Mouse (Mus musculus) B cell, adult 2 months (primary cell): Measurements from ENCODE around the gene Slc26a6.

ENCODE experiments used
- DNase-seq, 2 experiments: peaks; one replicate each; pipeline ENCODE4 v3.0.0; 2022

Gene Slc26a6

GRCm38 (mm10) chr9:108852976-108853375 is at the start of gene Slc26a6:
Gene Slc26a6, plus strand, starts transcription at chr9:108853283.
- no peak for DNase-seq

DNA sequence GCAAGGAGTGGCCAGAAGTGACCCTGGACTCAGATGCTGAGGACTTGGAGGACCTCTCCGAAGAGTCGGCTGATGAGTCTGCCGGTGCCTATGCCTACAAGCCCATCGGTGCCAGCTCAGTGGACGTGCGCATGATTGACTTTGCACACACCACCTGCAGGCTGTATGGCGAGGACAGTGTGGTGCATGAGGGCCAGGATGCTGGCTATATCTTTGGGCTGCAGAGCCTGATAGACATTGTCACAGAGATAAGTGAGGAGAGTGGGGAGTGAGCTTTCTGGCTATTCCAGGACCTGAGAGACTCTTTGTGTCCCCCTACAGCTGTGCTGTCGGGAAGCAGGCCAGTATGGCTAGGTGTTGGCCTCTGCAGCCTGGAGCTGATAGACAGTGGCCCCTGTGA is 47.3 kb upstream of the Slc26a6 start:
- no peak for DNase-seq

GRCm38 (mm10) chr9:108806379-108806778 is 46.7 kb upstream of the Slc26a6 start:
- DNase-seq, result no peak

DNA sequence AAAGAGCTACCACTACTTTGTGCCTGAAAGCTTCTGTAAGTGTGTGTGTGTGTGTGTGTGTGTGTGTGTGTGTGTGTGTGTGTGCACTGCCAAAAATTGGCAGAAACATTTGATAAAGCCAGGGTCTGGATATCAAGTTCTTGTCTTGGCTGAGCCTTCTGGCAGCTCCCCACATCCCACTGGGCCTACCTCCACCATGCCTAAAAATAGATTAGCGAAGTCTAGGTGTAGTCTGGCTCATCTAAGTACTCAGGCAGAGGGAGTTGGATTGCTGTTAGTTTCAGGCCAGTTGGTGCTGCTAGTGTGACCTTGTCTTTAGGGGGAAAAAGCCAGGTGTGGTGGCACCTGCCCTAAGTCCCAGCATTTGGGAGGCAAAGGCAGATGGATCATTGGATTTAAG is 46.3 kb upstream of the Slc26a6 start:
- no peak for DNase-seq

GRCm38 (mm10) chr9:108807674-108808073 is 45.4 kb upstream of the Slc26a6 start:
- DNase-seq, result no peak

DNA sequence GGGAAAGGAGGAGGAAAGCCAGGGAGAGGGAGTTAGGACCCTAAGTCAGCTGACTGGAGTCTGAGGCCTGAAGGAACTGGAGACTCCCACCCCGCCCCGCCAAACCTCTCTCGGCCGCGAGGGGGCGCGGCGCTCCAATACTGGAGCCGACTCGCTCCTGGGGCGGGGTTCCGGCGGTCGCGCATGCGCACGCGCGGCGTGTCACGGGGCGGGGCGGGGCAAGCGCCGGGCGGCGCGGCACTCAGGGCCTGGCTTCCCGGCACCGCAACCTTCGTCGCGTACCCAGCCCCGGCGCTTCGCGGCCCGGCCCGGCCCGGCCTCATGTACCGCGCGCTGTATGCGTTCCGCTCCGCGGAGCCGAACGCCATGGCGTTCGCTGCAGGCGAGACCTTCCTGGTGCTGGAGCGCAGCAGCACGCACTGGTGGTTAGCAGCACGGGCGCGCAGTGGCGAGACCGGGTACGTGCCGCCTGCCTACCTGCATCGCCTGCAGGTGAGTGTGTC is 44.9 kb upstream of the Slc26a6 start, which contains the start of gene Nckipsd:
TSS of gene Nckipsd (plus strand) at position 206 of the 503 bp plus-strand sequence.
- peak; percentile 98 for DNase-seq

- peak; percentile 17 to 19 for DNase-seq
These were observed 43.9 kb upstream of the Slc26a6 start for GRCm38 (mm10) chr9:108809188-108809587.

DNA sequence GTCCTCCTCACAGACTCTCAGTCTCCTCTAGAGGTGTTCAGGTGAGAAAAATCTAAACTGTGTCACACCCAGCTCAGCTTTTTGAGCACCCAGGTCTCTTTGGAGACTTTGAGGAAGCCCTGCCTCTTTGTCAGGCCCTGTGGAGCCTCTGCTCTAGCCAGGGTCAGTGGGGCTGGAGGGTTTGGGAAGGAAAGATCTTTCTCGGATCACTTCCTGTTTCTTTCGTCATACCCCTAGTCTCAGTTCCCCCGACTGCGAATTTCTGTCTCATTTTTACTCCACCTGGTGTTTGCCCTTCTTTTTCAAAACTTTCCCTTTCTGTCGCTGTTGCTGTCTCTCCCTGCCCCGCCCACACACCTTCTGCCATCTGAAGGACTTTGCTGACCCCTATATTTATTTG is 43.4 kb upstream of the Slc26a6 start:
- DNase-seq, result peak; percentile 39 to 41

DNA sequence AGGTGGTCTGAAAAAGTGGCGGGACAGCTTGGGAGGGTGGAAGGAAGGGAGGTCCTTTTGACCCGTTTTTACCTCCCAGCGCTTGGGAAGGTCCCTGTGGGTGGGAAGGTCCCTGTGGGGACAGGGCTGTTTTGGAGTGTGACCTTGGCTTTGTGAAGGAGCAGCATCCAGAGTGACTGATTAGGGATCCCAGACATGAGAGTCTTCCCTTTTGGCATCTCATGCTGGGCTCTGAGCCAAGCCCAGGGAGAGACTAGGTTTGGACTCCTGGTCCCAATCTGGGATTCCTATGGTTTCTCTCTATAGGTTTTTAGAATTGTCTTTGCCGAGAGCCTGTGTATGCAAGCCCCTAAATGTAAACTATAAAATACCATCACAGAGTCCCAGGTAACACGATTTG is 42.6 kb upstream of the Slc26a6 start:
- DNase-seq, result no peak

DNA sequence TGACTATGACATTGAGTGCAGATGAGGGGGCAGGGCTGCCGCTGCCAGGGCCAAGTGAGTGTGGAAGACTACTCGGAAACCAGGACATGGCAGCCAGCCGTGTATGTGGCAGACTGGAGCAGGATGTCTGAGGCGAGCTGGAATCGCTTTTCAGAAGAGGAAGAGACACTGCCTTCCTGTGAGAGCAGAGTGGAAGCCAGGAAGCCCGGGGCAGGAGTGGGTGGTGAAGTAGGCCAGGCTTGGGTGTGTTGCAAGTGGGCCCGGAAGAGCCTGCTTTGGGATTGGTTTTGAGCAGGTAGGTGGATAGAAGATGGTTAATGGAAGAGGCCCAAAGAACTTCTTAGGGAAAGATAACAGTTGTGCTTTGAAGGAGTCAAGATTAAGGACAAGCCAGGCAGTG is 37.5 kb upstream of the Slc26a6 start:
- no peak for DNase-seq

DNA sequence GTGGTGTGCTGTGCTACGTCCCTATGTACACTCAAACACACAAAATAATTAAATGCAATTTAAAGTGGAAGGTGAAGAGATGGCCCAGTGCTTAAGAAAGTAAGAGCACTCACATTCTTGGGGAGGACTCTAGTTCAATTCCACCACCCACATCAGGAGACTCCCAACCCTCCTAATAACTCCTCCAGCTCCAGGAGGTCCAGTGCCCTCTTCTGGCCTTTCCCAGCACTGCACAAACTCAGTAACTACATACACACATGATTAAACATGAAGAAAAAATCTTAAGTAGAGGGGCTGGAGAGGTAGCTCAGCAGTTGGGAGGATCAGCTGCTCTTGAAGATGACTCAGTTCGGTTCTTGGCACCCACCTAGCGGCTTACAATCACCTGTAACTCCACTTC is 33.6 kb upstream of the Slc26a6 start:
- peak; percentile 55 to 57 for DNase-seq

DNA sequence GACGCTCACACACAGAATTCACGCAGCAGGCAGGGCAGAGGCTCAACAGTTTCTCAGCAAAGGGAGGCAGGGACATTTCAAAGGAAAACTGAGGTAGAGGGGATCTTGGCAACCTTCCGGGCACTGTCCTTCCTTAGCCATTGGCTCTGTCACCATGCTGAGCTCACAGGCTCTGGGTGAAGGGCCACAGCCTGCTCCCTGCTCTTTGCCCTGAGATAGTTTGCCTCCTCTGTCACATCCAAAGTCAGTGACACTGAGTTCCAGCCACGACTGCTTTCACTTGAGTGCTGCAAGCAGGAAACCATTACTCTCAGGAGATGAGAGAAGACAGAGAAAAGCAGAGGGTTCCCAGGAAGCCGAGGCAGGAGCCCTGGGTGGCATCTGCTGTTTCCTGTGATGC is 33.0 kb upstream of the Slc26a6 start:
- no peak for DNase-seq

DNA sequence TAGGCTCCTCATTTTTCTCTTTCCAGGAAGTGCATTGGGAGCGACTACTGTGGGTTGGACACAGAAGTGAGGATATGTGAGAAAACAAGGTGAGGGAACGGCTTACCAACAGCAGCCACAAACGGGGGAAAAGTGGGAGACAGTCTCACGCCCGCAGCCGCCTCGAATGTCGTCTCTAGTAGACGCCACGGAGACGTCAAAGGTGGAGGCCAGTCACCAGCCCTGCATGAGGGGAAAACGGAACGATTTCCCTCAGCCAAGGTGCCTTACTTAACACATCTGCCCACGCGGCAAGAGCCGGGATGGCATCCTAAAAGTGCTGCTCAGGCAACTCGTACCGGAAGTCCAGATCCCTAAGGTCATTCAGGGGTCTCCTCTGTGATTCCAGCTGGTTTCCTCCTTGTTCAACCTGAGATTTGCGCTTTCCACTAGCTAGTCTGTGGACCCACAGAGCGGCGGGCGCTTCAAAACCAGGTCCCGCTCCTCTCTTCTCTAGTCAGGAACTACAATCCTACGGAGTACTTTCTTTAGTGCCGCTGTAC is 28.9 kb upstream of the Slc26a6 start:
- DNase-seq, result no peak

- DNase-seq, result no peak
These were observed 28.2 kb upstream of the Slc26a6 start for GRCm38 (mm10) chr9:108824755-108825413.

GRCm38 (mm10) chr9:108825820-108826699 is 27.0 kb upstream of the Slc26a6 start, which contains the start of gene Celsr3:
Gene Celsr3, plus strand, starts transcription at chr9:108826320.
- DNase-seq, result peak; percentile 33 to 38

DNA sequence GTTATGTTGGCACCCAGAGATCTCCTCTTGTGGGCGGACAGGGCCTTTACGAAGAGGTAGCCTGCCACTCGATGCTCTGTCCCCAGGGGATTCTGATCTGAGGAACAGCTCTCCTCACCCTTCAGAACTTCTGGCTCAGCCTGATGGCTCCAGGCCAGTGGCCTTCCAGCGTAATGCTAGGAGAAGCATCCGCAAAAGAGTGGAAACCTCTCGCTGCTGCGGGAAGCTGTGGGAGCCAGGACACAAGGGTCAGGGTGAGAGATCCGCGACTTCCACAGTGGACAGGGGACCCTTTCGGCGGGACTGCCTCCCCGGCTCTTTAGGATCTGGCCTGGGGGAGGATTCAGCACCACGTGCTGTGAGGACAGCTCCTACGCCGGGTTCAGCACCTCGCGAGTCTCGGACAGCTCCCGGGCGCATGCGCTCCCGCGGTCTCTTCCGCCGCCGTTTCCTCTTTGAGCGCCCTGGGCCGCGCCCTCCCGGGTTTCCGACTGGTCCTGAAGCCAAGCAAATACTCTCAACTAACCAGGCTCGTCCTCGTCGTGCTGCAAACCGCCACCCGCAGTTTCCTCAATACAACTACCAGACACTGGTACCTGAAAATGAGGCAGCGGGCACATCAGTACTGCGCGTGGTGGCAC is 26.3 kb upstream of the Slc26a6 start:
- peak; percentile 83 to 86 for DNase-seq

DNA sequence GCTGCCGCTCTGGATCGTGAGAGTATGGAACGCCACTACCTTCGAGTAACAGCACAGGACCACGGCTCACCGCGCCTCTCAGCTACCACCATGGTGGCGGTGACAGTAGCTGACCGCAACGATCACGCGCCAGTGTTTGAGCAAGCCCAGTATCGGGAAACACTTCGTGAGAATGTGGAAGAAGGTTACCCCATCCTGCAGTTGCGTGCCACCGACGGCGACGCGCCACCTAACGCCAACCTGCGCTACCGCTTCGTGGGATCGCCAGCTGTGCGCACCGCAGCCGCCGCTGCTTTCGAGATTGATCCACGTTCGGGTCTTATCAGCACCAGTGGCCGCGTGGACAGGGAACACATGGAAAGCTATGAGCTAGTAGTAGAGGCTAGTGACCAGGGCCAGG is 25.6 kb upstream of the Slc26a6 start:
- DNase-seq, result no peak

DNA sequence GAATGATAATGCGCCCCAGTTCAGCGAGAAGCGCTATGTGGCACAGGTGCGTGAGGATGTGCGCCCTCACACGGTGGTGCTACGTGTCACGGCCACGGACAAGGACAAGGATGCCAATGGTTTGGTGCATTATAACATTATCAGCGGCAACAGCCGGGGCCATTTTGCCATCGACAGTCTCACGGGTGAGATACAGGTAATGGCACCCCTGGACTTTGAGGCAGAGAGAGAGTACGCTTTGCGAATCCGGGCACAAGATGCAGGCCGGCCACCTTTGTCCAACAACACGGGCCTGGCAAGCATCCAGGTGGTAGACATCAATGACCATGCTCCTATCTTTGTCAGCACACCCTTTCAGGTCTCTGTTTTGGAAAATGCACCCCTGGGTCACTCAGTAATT is 25.2 kb upstream of the Slc26a6 start:
- DNase-seq, result no peak

DNA sequence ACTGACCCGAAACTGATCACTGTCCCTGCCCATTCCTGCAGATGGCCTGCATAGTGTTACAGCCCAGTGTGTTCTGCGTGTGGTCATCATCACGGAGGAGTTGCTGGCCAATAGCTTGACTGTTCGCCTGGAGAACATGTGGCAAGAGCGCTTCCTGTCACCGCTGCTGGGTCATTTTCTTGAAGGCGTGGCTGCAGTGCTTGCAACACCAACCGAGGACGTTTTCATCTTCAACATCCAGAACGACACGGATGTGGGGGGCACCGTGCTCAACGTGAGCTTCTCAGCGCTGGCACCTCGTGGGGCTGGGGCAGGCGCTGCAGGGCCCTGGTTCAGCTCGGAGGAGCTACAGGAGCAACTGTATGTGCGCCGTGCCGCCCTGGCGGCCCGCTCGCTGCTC is 21.4 kb upstream of the Slc26a6 start:
- peak; percentile 12 to 23 for DNase-seq

DNA sequence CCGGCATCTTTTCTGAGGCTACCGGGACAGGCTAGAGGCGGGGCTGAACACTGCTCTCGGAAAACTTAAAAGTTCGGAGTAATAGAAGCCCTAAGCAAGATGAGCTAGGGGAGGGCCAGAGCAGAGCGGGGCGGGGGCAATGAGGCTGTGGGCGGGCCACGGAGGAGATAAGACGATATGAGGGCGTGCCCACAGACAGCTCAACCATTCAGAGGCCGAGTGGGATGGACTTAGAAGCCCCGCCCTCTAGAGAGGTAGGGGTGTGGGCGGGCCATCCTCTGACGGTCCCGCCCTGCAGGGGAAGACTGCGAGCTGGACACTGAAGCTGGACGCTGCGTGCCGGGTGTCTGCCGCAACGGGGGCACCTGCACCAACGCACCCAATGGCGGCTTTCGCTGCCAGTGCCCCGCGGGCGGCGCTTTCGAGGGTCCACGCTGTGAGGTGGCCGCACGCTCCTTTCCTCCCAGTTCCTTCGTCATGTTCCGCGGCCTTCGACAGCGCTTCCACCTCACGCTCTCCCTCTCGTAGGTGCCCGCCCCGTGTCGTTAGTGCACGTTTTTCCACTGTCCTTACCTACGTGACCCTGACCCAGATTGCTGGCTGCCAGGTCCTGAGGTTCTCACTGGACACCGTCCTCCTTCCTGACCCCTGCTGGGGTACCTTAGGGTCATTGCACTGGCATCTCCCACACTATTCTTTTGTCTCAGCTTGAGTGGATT is 20.5 kb upstream of the Slc26a6 start:
- DNase-seq, result peak; percentile 87 to 91

DNA sequence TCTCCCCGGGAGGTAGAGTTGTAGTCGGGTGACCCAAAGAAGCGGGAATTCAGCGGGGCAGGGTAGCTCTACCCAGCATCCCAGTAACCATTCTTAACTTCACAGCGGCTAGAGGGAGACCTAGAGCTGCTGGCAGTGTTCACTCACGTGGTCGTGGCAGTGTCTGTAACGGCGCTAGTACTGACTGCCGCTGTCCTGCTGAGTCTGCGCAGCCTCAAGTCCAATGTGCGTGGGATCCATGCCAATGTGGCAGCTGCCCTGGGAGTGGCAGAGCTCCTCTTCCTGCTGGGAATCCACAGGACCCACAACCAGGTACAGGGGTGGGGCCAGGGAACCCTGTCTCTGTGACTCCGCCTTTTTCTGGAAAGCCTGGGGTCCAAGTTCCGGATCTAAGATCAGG is 10.1 kb upstream of the Slc26a6 start:
- DNase-seq, result no peak

DNA sequence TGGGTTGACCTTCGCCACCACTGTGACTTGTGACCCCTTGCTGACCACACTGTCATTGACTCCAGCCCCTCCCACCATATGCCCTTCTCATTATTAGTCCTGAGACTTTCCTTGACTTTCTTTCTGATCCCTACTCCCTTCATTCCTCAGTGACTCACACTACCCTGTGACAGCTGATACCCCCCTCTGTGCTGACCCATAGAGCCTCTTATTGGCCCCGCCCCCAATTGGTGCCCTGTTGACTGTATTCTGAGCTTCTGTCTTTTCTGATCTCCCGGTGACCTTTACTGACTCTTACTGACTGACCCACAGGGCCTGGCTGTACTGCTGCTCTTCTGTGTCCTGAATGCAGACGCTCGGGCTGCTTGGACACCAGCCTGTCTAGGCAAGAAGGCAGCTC is 7.7 kb upstream of the Slc26a6 start:
- DNase-seq, result no peak
